Mouse (Mus musculus) kidney, postnatal 0 days (tissue): ENCODE results near the gene Ebf1. TPM values are rescaled to one million over a fixed set of nuclear protein-coding genes. Genes with fewer than 3 reads are reported as not detected.

Experiments used
- ATAC-seq: fragments of 200-750 bp; cut with Nextera tagmentation; replicated peaks from 2 replicates; pipeline ENCODE4 v1.8.0; 2017; ENCODE audit warnings: low read depth, moderate number of reproducible peaks, moderate TSS enrichment, moderate library complexity; ENCODE audit not compliant: low FRiP score
- DNase-seq: peaks from one replicate; pipeline ENCODE4 v3.0.0-alpha.2; 2016; ENCODE audit warnings: low spot score
- H3K27ac ChIP-seq: fragments of 300-500 bp; sonication (generic); 2 replicates; pipeline ENCODE4 v1.5.1; 2014; ENCODE audit warnings: mild to moderate bottlenecking
- H3K27me3 ChIP-seq: fragments of 300-500 bp; sonication (generic); 2 replicates; pipeline ENCODE4 v1.6.1; 2014; ENCODE audit warnings: low read length, mixed read lengths; ENCODE audit not compliant: insufficient read depth
- H3K36me3 ChIP-seq: fragments of 300-500 bp; sonication (generic); 2 replicates; pipeline ENCODE4 v1.6.1; 2014; ENCODE audit warnings: low read length, mixed read lengths; ENCODE audit not compliant: insufficient read depth
- H3K4me1 ChIP-seq: fragments of 300-500 bp; sonication (generic); replicated peaks from 2 replicates; pipeline ENCODE4 v1.6.1; 2014; ENCODE audit warnings: antibody characterized with exemption, low read length, mixed read lengths; ENCODE audit not compliant: insufficient read depth
- H3K4me2 ChIP-seq: fragments of 300-500 bp; sonication (generic); 2 replicates; pipeline ENCODE4 v1.6.1; 2014; ENCODE audit warnings: mild to moderate bottlenecking, low read length, moderate library complexity, mixed read lengths
- H3K4me3 ChIP-seq: fragments of 300-500 bp; sonication (generic); replicated peaks from 2 replicates; pipeline ENCODE4 v1.5.1; 2014; ENCODE audit warnings: low read depth, low read length
- H3K9ac ChIP-seq: fragments of 300-500 bp; sonication (generic); 2 replicates; pipeline ENCODE4 v1.6.1; 2014; ENCODE audit warnings: low read depth, low read length
- H3K9me3 ChIP-seq: fragments of 300-500 bp; sonication (generic); replicated peaks from 2 replicates; pipeline ENCODE4 v1.6.1; 2016; ENCODE audit warnings: low read length, inconsistent platforms, mixed read lengths
- CTCF ChIP-seq: IDR thresholded peaks from 2 replicates; pipeline ENCODE4 v1.5.1; 2016; ENCODE audit warnings: antibody characterized with exemption, low read depth, mild to moderate bottlenecking, moderate library complexity
- WGBS: fragments of 180-500 bp; shearing (Covaris S2); extraction: QIAGEN DNeasy Blood & Tissue Kit; methylation state at CpG from one replicate; pipeline ENCODE4 v1.1.7; 2014; 5-methylcytosine and 5-hydroxymethylcytosine counted together
- polyA plus RNA-seq: library from polyadenylated mRNA; unstranded; fragments of >200 nt; fragmentation: Nextera tagmentation; extraction: Ambion mirVana; gene quantifications from 2 replicates; pipeline ENCODE4 v1.2.1, GENCODE M21; 2015

Ebf1 gene
- polyA plus RNA-seq, 1 experiment from 2014 or later, result 19.6 TPM

DNA sequence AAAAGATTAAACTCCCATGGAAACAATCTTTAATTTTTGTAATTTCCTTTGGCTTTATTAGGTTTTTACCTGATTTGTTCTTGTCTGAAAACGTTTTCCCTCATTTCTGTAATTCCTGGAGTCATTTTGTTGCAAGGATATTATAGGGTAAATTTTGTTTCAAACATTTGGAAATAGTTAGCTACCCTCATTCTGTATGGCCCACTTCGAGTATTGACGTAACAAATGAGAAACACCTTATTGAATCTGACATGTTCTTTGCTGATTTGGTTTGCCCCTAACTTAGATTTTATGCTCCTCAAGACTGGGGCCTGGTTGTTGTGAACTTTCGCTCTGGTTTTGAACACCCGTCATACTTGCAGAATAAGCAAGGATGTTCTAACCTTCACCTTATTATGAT is 120.9 kb downstream of the Ebf1 start:
- TF ChIP-seq CTCF, result no peak
- H3K36me3 ChIP-seq, result no peaks in the 10 kb centered on the region
- H3K4me2 ChIP-seq, result no peak overlapping the region
- H3K27me3 ChIP-seq, result no peaks in the 10 kb centered on the region
- DNase-seq, result no peak
- no peak overlapping the region for H3K9ac ChIP-seq
- no peaks in the 10 kb centered on the region for H3K9me3 ChIP-seq
- 88% methylated on average over 5 of the region's 5 CpGs for WGBS
- no peak overlapping the region for H3K4me3 ChIP-seq
- no peak overlapping the region for H3K27ac ChIP-seq
- H3K4me1 ChIP-seq, result no peaks in the 10 kb centered on the region
- ATAC-seq, result no peak

DNA sequence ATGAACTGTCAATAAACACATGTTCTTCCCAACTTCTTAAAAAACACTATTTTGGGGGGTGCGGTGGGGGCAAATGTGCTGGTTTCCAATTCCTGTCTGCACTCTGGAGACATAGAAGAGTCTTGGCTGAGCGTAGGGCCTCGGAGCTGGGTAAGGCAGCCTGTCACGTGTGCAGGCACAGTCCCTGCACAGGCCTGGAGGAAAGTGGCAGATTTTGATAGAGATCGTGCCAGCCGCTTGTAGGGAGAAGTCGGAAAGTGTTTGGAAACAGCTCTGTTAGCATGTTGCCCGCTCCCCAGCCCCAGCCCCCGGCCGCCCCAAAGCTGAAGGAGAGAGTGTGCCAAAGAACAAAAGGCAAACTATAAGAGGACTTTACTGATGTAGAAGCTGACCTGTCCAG is 121.7 kb downstream of the Ebf1 start:
- 55% methylated on average over 10 of the region's 10 CpGs for WGBS
- no peaks in the 10 kb centered on the region for H3K9me3 ChIP-seq
- ATAC-seq (no peak), DNase-seq (no peak)
- H3K27me3 ChIP-seq, result no peaks in the 10 kb centered on the region
- H3K9ac ChIP-seq, result no peak overlapping the region
- no peak for TF ChIP-seq CTCF
- no peak overlapping the region for H3K4me2 ChIP-seq
- H3K27ac ChIP-seq, result no peak overlapping the region
- H3K4me1 ChIP-seq, result no peaks in the 10 kb centered on the region
- no peak overlapping the region for H3K4me3 ChIP-seq
- H3K36me3 ChIP-seq, result no peaks in the 10 kb centered on the region

DNA sequence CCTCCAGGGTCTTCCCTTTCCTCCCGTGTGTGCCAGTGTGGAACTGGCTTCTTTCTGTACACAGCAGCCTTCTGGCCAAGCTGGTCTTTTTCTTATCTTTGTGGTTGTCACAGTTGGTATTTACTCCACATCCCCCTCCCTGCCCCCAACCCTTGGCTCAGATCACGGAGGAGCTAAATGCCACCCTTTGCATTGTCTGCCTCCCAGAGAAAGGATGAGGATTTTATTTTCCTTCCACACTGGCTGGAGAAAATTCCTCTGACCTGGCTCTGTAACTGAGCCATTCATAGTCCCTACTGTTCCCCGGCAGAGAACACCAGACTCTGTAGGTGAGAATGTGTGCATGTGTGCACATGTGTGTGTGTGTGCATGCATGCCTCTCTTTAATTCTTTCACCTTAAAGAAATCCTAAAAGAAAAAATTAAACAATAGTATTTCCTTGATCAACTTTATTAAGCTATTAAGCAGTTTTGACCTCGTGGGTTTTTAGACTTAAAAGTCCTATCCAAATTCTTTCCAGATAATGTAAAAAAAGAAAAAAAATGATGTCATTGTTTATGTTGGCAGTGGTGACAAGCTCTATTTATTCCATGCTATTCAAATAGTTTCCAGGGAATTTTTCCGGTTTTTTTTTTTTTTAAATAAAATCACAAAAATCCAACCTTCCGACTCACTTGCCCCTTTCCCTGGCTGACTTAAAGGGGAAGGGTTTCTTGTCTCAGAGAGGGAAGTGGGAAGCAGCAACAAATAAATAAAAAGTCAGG is 123.3 kb downstream of the Ebf1 start:
- DNase-seq (peak; percentile 68), ATAC-seq (no peak)
- Histone ChIP-seq H3K27me3 (no peaks in the 10 kb centered on the region), H3K27ac (no peak overlapping the region), H3K4me3 (no peak overlapping the region), H3K4me2 (peak overlapping the region; percentile 37), H3K9ac (no peak overlapping the region), H3K36me3 (no peaks in the 10 kb centered on the region), H3K9me3 (no peaks in the 10 kb centered on the region), H3K4me1 (no peaks in the 10 kb centered on the region)
- 26% methylated on average over 6 of the region's 6 CpGs for WGBS
- no peak for TF ChIP-seq CTCF

DNA sequence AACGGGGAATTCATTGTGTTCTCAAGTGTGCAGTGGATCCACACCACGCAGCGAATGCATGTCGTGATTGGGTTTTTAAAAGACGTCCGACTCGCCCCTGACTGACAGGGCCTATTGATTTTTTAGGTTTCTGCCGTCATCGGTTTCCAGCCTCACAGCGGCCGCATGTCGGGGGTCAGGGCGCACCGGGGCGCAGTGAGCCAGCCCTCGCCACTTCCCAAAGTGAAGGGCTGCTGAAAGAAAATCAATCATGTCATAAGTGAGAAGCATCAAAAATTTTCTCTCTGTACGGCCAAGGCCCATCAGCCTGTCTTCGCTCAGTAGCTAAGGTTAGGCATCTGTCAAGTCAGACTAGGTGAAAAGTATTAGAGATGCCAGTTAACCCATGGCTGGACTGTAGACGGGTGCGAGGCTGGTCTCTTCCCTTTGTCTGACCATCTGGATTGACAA is 124.0 kb downstream of the Ebf1 start:
- Histone ChIP-seq H3K36me3 (no peaks in the 10 kb centered on the region), H3K9me3 (no peaks in the 10 kb centered on the region), H3K4me3 (no peak overlapping the region), H3K9ac (no peak overlapping the region), H3K4me2 (peak overlapping the region; percentile 37), H3K27ac (no peak overlapping the region), H3K4me1 (no peaks in the 10 kb centered on the region), H3K27me3 (no peaks in the 10 kb centered on the region)
- ATAC-seq (no peak), DNase-seq (no peak)
- TF ChIP-seq CTCF, result no peak
- WGBS, result 58% methylated on average over 20 of the region's 20 CpGs

DNA sequence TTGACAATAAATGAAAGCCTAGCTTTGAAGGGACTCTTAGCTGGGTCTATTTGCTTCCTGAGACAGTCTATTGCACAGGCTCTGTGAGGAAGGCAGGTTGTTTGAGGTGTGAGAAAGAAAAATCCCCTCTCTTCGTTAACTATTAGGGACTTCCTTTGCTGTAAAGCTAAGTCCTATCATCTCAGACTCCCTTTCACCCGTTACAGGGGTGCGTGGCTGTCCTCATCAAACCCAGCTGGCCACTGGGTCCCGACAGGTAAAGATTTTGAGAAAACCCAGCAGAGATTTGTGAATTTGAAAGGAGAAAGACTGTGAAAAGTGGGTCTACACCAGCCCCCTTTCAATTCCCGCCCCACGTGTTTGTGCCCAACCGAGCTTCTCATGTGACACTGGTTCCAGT is 127.3 kb downstream of the Ebf1 start:
- no peak for DNase-seq
- H3K4me1 ChIP-seq, result no peaks in the 10 kb centered on the region
- no peak overlapping the region for H3K9ac ChIP-seq
- no peak for TF ChIP-seq CTCF
- no peaks in the 10 kb centered on the region for H3K36me3 ChIP-seq
- H3K27ac ChIP-seq, result no peak overlapping the region
- WGBS, result 66% methylated on average over 7 of the region's 7 CpGs
- no peaks in the 10 kb centered on the region for H3K9me3 ChIP-seq
- no peak for ATAC-seq
- H3K4me2 ChIP-seq, result no peak overlapping the region
- no peak overlapping the region for H3K4me3 ChIP-seq
- no peaks in the 10 kb centered on the region for H3K27me3 ChIP-seq

DNA sequence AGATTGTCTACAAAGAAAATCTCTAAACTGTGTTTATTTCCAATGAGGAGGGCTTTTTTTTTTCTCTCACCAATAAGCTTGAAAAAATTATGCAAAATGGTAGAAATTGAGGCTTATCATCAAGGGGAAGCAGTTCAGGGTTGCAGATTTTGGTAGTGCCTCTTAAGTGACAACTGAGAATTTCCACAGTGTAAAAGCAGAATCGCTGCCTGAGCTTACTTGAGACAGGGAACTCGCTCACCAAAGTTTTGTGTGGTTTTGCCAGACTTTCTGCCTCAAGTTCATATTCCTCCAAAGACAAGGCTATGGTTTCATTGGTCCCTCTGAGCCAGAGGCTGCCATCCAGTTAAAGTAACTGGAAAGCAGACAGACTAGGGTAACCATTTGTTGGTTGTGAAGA is 128.8 kb downstream of the Ebf1 start:
- Histone ChIP-seq H3K36me3 (no peaks in the 10 kb centered on the region), H3K27me3 (no peaks in the 10 kb centered on the region), H3K4me3 (no peak overlapping the region), H3K4me1 (no peaks in the 10 kb centered on the region), H3K27ac (no peak overlapping the region), H3K9me3 (no peaks in the 10 kb centered on the region), H3K4me2 (no peak overlapping the region), H3K9ac (no peak overlapping the region)
- WGBS, result 94% methylated on average over 2 of the region's 2 CpGs
- DNase-seq (no peak), ATAC-seq (no peak)
- TF ChIP-seq CTCF, result no peak

DNA sequence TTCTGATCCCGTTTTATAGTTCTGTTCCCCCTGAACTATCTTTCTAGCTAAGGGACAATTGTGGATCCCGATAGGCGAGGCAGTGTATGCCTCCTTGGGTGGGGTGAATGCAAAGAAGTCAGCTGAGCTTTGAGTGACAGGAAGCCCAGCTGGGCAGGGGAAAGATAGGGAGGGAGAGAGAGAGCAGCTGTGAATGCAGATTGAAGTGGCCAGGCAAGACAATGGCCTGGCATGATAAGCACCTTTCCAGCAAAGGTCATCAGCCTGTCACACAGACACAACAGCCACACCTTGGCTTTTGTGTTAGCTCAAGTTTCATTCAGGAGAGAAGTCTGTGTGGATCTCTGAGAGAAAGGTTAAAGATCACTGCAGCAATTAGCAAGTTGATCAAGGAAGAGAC is 129.6 kb downstream of the Ebf1 start:
- no peak for TF ChIP-seq CTCF
- DNase-seq (no peak), ATAC-seq (no peak)
- Histone ChIP-seq H3K4me2 (no peak overlapping the region), H3K27ac (no peak overlapping the region), H3K9ac (no peak overlapping the region), H3K27me3 (no peaks in the 10 kb centered on the region), H3K4me3 (no peak overlapping the region), H3K4me1 (no peaks in the 10 kb centered on the region), H3K9me3 (no peaks in the 10 kb centered on the region), H3K36me3 (no peaks in the 10 kb centered on the region)
- WGBS, result 48% methylated on average over 3 of the region's 3 CpGs
